Mouse (Mus musculus): ENCODE data around the gene 1700023F06Rik.

Gene 1700023F06Rik

GRCm38 (mm10) chr11:103168690-103169390 lies 39.5 kb downstream of the 1700023F06Rik start:
- in situ Hi-C loops (cut with MboI, MseI), result no loop called here

- in situ Hi-C loops (cut with MboI, MseI), result no loop called here
Measured at GRCm38 (mm10) chr11:103164391-103164790, 44.0 kb downstream of the 1700023F06Rik start.

- in situ Hi-C loops (cut with MboI, MseI), result no loop called here
Measured at GRCm38 (mm10) chr11:103162132-103162531, 46.2 kb downstream of the 1700023F06Rik start.

GRCm38 (mm10) chr11:103161449-103161848 lies 46.9 kb downstream of the 1700023F06Rik start:
- in situ Hi-C loops (cut with MboI, MseI), result no loop called here

DNA sequence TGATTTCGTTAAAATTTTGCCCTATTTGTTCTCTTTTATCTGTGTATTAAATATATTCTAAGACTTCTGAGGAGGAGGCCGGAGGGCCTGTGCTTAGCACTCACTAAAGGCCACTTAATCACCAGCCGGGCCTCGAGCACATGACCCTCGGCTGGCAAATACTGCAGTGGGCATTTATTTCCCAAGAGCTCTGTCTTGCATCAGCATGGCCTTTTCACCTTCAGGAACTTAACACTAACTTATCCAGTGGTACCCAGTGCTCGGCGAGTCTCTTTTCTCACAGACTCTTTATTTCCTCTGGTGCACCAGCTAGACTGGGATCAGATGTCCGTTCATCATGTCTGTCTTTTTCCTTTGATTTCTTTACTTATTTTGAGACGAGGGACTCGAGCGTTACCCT lies 47.6 kb downstream of the 1700023F06Rik start:
- in situ Hi-C loops (cut with MboI, MseI), result no loop called here

- in situ Hi-C loops (cut with MboI, MseI), result loop anchor here (5.0 kb wide), 1 partner anchor 57 kb away; the partner anchor contains the start of genes Acbd4 and Plcd3
Measured at GRCm38 (mm10) chr11:103158621-103159478, 49.5 kb downstream of the 1700023F06Rik start.

- in situ Hi-C loops (cut with MboI, MseI), result no loop called here
Measured at GRCm38 (mm10) chr11:103149771-103150170, 58.6 kb downstream of the 1700023F06Rik start.
